Mouse (Mus musculus) right cerebral cortex, postnatal 14 days (tissue): Measurements from ENCODE around the gene Npff.

ENCODE experiments used
- DNase-seq: peaks from one replicate; pipeline ENCODE4 v3.0.0; 2022

Gene Npff

DNA sequence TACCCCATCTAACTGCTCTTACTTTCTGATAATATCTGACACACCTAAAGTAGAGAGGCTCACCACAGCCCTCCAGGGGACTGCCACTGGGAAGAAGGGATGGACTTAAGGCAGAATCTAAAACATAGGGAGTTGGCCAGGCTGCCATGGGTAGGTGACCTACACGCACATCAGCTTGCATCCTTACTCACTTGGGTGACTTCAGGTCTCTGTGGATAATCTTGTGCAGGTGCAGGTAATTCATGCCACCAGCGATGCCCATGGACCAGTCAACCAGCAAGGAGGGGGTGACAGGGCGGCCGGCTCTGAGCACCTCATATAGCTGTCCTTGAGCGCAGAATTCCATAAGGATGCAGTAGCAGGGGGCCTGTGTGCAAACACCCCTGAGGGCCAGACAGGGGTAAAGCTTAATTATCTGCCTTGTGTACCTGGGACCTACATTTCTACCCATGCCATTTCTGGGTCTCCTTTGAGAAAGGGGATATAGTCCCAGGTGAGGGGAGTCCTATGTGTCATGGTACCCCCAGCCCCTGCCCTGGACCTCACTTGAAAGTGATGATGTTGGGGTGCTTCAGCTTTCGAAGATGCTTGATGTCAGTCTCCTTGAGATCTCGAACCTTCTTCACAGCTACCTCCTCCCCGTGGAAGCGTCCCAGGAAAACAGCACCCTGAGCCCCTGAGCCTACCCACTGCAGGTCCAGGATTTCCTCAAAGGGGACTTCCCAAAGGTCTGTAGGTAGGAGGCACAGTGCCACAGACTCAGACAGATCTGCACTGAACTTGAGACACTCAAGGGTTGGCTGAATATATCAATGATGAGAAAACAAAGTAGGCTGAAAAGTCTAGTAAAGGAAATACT lies 20.6 kb downstream of the Npff start:
- DNase-seq: no peak

DNA sequence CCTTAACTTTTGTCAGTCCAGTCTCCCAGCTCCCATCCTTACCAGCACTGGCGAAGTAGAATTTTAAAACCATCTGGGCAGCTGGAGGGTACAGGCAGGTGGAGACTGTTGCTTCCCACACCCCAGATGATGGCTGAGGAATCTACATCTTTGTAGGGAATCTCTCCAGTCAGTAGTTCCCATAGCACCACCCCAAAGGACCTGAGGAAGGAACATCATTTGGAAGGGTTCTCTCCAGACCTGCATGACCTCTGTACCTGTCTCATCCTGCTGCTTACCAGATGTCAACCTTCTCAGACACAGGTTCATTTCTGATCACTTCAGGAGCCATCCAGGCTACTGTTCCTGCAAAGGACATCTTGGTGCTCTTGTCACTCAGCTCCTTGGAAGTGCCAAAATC lies 21.3 kb downstream of the Npff start, which contains the start of gene Gm10337:
Gene Gm10337 (plus strand): TSS at position 276 of the 400 bp plus-strand sequence.
- DNase-seq: no peak

DNA sequence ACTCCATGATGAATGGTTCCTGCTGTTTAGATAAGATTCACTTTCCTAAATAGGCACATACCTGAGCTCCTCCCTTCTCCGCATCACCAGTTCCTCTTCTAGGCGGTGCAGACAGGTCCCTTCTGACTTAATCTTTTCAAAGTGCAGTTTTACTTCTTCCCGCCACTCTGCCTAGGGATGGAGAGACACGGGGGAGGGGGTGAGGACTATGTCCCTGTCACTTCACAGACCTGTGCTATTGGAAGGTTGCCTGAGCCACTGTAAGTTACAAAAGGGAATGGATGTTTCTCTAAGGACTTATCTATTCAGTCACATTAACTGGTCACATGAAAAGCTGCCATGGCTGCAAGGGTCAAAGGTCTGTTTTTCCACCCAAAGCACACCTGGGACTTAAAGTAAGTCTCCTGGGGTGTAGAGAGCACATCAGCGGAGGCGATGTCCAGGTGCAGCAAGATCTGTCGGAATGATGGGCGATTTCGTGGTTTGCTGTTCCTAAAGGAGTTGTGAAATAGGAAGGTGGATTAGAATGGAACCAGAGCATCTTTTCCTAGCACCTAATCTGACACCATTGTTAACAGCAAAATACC lies 22.4 kb downstream of the Npff start:
- DNase-seq: no peak

DNA sequence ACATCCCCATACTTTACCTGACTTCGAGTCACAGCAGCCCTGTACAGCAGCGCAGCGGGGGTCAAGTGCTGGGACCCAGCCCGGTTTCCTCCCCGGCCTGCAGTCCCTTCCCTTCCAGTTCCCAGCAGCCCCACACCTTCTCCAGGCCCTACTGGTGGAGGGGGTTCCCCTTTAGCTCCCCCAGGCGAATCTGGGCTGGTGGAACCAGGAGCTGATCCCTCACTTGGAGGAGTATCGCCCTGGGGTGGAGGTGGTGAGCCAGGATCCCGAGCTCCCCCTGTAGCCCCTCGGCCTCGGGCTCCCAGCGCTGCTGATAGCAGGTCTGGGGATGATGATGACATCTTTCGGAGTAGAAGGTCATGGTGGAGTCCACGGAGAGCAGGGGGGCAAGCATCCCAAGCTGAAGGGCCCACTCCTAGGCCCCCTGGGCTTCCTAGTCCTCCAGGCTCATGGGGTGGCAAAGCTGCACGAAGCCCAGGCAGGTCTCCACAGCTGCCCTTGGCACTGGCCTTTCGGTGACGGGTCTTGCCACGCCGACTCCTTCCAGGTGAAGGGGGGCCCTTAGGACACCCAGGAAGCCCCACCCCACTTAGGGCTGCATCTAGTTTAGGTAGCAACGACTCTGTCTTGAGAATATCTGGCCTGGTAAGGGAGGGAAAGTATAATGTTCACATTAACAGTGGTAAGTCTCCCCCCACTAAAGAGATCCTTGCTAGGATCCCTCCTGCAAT lies 23.5 kb downstream of the Npff start:
- no peak for DNase-seq

DNA sequence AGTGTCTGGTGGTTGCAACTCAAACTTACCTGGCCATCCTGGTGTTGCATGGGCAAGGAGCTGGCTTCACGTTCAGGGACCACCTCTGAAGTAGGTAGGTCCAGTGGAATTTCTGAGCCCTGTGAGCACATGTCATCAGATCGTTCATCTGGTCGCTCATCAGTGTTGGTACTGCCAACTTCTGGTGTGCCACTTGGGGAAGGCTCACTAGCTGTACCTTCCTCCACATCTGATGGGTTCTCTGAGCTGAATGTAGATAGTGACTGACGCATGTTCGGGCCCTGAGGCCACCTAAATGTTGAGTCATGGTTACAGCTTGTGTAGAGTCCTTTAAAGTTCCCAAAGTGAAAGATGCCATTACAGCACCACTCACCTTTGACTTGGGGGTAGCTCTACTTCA lies 24.3 kb downstream of the Npff start:
- DNase-seq: no peak

DNA sequence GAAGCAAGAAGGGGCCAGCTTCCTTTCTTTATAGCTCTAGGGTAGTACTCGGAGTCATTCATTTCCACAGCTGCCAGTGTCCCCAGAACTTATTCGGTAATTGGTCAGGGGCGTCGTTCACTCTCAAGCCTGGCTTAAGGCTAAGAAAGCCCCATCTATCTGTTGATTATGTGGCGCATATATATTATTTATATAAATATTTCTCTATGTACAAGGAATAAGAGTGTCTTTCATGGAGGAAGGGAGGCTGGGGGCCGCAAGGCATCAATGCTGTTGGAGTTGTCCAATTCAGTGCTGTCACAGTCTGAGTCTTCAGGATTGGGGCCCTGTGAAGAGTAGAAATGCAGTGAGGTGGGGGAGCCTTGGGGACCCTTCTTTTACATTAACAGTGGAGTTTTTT lies 24.9 kb downstream of the Npff start:
- DNase-seq: no peak

DNA sequence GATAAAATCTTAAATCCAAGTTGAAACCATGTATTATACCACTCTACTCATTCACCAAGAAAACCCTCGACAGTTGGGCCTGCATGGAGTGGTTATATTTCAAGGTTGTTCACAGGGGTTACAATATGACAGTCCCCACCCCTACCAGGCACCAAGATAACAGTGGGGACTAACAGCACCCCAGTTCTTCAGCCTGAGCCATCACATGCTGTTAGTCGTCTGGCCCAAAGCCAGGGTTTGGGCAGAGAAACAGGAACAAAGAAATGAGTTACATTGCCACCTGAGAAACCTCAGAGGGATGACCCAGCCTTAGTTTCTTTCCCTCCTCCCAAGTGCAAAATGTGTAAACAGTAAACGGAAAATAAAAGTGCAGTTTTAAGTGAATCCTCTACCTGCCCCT lies 25.4 kb downstream of the Npff start:
- DNase-seq: no peak

DNA sequence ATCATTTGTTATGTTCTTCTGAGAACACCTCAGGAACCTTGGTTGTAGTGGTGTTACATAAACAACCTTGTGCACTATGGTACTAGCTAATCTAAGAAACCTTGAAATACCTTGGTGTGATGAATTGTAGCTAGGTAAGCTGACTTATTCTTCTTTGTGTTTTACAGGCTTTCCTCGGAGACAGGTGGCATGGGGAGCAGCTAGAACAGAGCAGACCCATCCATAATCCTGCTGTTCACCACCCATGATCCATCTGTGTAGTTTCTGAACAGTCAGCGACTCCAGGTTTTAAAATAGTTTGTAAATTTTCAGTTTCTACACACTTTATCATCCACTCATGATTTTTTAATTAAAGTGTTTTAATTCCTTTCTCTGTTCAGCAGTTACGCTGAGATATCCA lies 26.4 kb downstream of the Npff start:
- no peak for DNase-seq

DNA sequence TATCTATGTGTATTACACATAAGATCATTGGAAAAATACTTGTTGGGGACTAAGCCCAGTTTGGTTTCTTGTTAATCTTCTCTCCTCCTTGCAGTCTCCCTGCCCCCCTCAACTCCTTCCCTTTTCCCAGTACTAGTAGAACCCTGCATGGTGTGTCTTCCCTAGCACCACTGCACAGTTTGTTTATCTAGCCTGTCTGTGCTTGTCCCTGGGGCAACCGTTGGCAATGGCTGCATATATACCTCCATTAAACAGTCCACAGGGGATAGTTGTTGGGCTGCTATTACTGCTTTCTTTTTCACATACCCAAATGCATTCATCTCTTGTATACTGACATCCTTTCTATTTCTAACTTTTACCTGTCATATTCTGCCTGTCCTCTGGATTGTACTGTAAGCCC lies 37.1 kb downstream of the Npff start:
- DNase-seq: no peak

DNA sequence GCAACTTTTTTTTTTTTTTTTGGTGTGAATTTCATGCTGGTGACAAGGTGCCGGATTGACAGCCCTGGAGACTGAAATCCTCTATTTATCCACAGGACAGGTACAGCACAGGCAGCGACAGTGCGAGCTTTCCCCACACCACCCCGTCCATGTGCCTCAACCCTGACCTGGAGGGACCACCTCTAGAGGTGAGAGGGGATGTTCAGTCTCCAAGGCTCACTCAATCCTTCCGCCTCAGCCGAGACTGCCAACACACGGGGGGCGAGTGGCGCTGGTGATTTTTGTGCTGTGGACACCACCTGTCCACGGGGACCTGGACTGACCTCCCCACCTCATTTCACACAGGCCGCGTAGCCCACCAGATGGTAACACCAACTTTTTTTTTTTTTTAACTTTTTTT lies 38.9 kb downstream of the Npff start:
- DNase-seq: no peak

DNA sequence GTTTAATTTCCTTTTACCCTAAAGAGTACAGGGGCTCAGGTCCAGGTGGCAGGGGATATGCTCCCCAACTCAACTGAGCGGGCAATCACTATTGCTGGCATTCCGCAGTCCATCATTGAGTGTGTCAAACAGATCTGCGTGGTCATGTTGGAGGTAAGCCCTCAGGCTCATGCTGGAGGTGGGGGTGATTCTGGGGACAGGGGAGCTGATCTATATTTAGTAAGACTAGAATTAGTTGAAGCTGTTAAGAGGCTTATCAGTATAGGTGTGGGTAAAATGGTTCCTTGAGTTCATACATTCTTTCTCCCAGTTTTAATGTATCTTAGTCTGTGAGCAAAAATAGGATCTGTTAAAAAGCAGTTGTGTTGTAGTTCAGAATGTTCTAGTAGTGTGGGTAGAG lies 41.6 kb downstream of the Npff start:
- DNase-seq: no peak

DNA sequence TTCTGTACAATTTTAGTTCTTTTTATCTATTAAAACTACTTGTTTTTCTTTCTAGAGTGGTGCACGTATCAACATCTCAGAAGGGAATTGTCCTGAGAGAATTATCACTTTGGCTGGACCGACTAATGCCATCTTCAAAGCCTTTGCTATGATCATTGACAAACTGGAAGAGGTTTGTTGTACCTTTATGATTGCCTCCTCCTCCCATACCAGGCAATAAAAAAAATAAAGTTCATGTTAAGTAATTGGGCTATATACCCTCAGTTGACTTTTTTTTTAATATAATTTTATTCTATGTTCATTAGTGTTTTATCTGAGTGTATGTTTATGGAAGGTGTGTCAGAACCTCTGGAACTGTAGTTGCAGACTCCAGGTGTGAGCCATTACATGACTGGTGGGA lies 50.2 kb downstream of the Npff start:
- no peak for DNase-seq
